8 mouse cellular contexts compared by ENCODE assay signal in genomic region chr11:78245627-78246317, GRCm38 (mm10). TPM values are rescaled to one million over a fixed set of nuclear protein-coding genes. Genes with fewer than 3 reads are reported as not detected.
A peak's percentile ranks its signal among the peaks of the same experiment; 100 is the strongest.
DNase-seq lines count a peak whose midpoint lies in the region; ATAC-seq and TF ChIP-seq lines count a peak whose summit lies in the region.

TSS of gene Sdf2 (plus strand) at chr11:78245746.
TSS of gene Supt6 (minus strand) at chr11:78245987.

- H3K4me1 ChIP-seq in hindbrain, postnatal 0 days (ENCODE audit: insufficient read depth, low read length): peaks cover 14% of the 10 kb centered on the region

- TF ChIP-seq CTCF in gastrocnemius, adult 2 months (IDR thresholded peaks at IDR 0.05): no peak
- 0 out of 2 replicates have a peak, but pooled peaks have one; percentile 1 for TF ChIP-seq CTCF in hindbrain, postnatal 0 days (IDR thresholded peaks at IDR 0.05; ENCODE audit: low read depth)
- no peak for TF ChIP-seq CTCF in left cerebral cortex, adult 2 months (IDR thresholded peaks at IDR 0.05)

- H3K27ac ChIP-seq in gastrocnemius, adult 2 months: peak within 1 kb of the TSS; percentile 99
- peak within 1 kb of the TSS; percentile 99 for H3K27ac ChIP-seq in hindbrain, postnatal 0 days
- peak within 1 kb of the TSS; percentile 99 for H3K27ac ChIP-seq in left cerebral cortex, adult 2 months

- DNase-seq in WW6 (ENCODE audit: low read depth, low spot score): peak; percentile 92
- peak; percentile 62 to 78 for DNase-seq in cerebellum, postnatal 4 days (ENCODE audit: low spot score in 2 of 2)
- peak; percentile 91 for DNase-seq in gastrocnemius, adult 2 months
- peak; percentile 91 for DNase-seq in hindbrain, postnatal 0 days (ENCODE audit: low spot score)
- peak; percentile 82 to 85 for DNase-seq in left cerebral cortex, adult 2 months (ENCODE audit: extremely low spot score in 1 of 2, low spot score in 2 of 2)
- peak; percentile 88 to 93 for DNase-seq in right cerebral cortex, adult 2 months (ENCODE audit: low spot score in 2 of 2)
- DNase-seq in urinary bladder, postnatal 14 days (ENCODE audit: low spot score): peak; percentile 91

- H3K4me2 ChIP-seq in hindbrain, postnatal 0 days (ENCODE audit: low read depth, low read length): peak within 1 kb of the TSS; percentile 81

- peak within 1 kb of the TSS; percentile 95 for H3K9ac ChIP-seq in hindbrain, postnatal 0 days (replicated peaks; ENCODE audit: low read length)

- peak; percentile 94 for ATAC-seq in hindbrain, postnatal 0 days
- peak; percentile 95 for ATAC-seq in megakaryocyte, adult 5-6 weeks (ENCODE audit: poor library complexity, severe bottlenecking)

- H3K27me3 ChIP-seq in hindbrain, postnatal 0 days (ENCODE audit: insufficient read depth, low read length): no peaks in the 10 kb centered on the region

- intact Hi-C loops in gastrocnemius, adult 2 months (cut with DNase I): no loop called here
- intact Hi-C loops in left cerebral cortex, adult 2 months (cut with DNase I): loop anchor here (2.0 kb wide), 1 partner anchor 15 kb away; the partner anchor contains the start of gene 2610507B11Rik

- peak within 1 kb of the TSS; percentile 86 for H3K4me3 ChIP-seq in gastrocnemius, adult 2 months
- H3K4me3 ChIP-seq in hindbrain, postnatal 0 days (ENCODE audit: low read length): peak within 1 kb of the TSS; percentile 95
- peak within 1 kb of the TSS; percentile 85 for H3K4me3 ChIP-seq in left cerebral cortex, adult 2 months

- H3K36me3 ChIP-seq in hindbrain, postnatal 0 days (ENCODE audit: insufficient read depth, low read length): no peaks in the 10 kb centered on the region

- H3K9me3 ChIP-seq in hindbrain, postnatal 0 days (ENCODE audit: low read length): no peaks in the 10 kb centered on the region

- WGBS in hindbrain, postnatal 0 days: under 1% methylated on average over 50 of the region's 50 CpGs

RNA-seq across cellular contexts. Expression of gene Sdf2, which starts in this region (rescaled TPM):
- 10 to 100 TPM; 47.3 to 48.0 TPM for total RNA-seq in gastrocnemius, adult 2 months (2021)
- total RNA-seq in hindbrain, postnatal 0 days (2014; rRNA removed): 77.1 and 112 TPM in 2 replicates
- polyA plus RNA-seq in hindbrain, postnatal 0 days (2015; fragmentation: Nextera tagmentation; extraction: Ambion mirVana): 107 and 113 TPM in 2 replicates
- 10 to 100 TPM; 58.6 to 66.4 TPM for total RNA-seq in left cerebral cortex, adult 2 months (2021)
- 64.3 and 75.1 TPM in 2 replicates for total RNA-seq in megakaryocyte, adult 5-6 weeks (2015)
- total RNA-seq in megakaryocyte, adult 5-6 weeks (2017): 44.1 and 50.1 TPM in 2 replicates

RNA-seq across cellular contexts. Expression of gene Supt6, which starts in this region (rescaled TPM):
- total RNA-seq in gastrocnemius, adult 2 months (2021): 10 to 100 TPM; 30.3 to 33.7 TPM
- 34.2 and 36.0 TPM in 2 replicates for total RNA-seq in hindbrain, postnatal 0 days (2014; rRNA removed)
- polyA plus RNA-seq in hindbrain, postnatal 0 days (2015; fragmentation: Nextera tagmentation; extraction: Ambion mirVana): 17.1 and 19.0 TPM in 2 replicates
- total RNA-seq in left cerebral cortex, adult 2 months (2021): 100 to 1,000 TPM; 100 to 107 TPM
- 28.3 and 28.7 TPM in 2 replicates for total RNA-seq in megakaryocyte, adult 5-6 weeks (2015)
- 27.2 and 36.4 TPM in 2 replicates for total RNA-seq in megakaryocyte, adult 5-6 weeks (2017)

Comparison
In these comparisons a context has a peak if more than half of its experiments do, and no peak if none do; other contexts are left out.
1. Peak in every context shown above with its lines: DNase-seq, ATAC-seq, H3K4me3 ChIP-seq and H3K27ac ChIP-seq.